24 mouse cellular contexts compared by ENCODE assay signal in genomic region chr14:75747960-75748359, GRCm38 (mm10). TPM values are rescaled to one million over a fixed set of nuclear protein-coding genes. Genes with fewer than 3 reads are reported as not detected.
DNase-seq lines count a peak whose midpoint lies in the region; ATAC-seq and TF ChIP-seq lines count a peak whose summit lies in the region.
"Had no signal": no experiment of that assay in that cellular context is flagged by ENCODE, and none has a peak within 500 bp of the region (broad histone marks: within the 10 kb centered on the region; RNA-seq: fewer than 3 reads in every experiment).

No protein-coding gene starts in this region.

- no peak for DNase-seq in frontal cortex, postnatal 14 days (ENCODE audit: low spot score in 2 of 2)
- DNase-seq in liver: no peak
- peak; percentile 19 for DNase-seq in midbrain, embryonic 11.5 days (ENCODE audit: low spot score, missing footprints)
- no peak for DNase-seq in midbrain, postnatal 0 days (ENCODE audit: low spot score)
- DNase-seq in spleen, postnatal 36 days (ENCODE audit: low spot score in 2 of 2): no peak
- DNase-seq in kidney, adult 11 months: no peak
- DNase-seq: adrenal gland, adult 8-10 months; adrenal gland, postnatal 25 days; cerebellum, adult 18-20 months; cerebellum, adult 9-10 months; cerebellum, postnatal 14 days; gastrocnemius, adult 2 months; gastrocnemius, postnatal 14 days had no signal

- H3K36me3 ChIP-seq in liver, embryonic 12.5 days: peaks cover 47% of the 10 kb centered on the region
- no peaks in the 10 kb centered on the region for H3K36me3 ChIP-seq in midbrain, embryonic 11.5 days (ENCODE audit: control insufficient read depth, insufficient read depth, low read length)
- peaks cover 16% of the 10 kb centered on the region for H3K36me3 ChIP-seq in midbrain, postnatal 0 days (ENCODE audit: insufficient read depth, low read length)

- no peak overlapping the region for H3K4me2 ChIP-seq in liver, embryonic 12.5 days
- H3K4me2 ChIP-seq in midbrain, embryonic 11.5 days: no peak overlapping the region
- H3K4me2 ChIP-seq in midbrain, postnatal 0 days (ENCODE audit: low read depth, low read length, poor library complexity, severe bottlenecking): no peak overlapping the region
- H3K4me2 ChIP-seq: embryonic facial prominence, embryonic 12.5 days; embryonic facial prominence, embryonic 15.5 days; forebrain, embryonic 12.5 days; forebrain, embryonic 15.5 days; heart, embryonic 11.5 days; hindbrain, embryonic 12.5 days; hindbrain, embryonic 15.5 days had no signal

- no peaks in the 10 kb centered on the region for H3K9me3 ChIP-seq in liver, embryonic 12.5 days (replicated peaks)
- no peaks in the 10 kb centered on the region for H3K9me3 ChIP-seq in midbrain, embryonic 11.5 days (ENCODE audit: control insufficient read depth, low read length)
- H3K9me3 ChIP-seq in midbrain, postnatal 0 days (ENCODE audit: low read length): no peaks in the 10 kb centered on the region
- H3K9me3 ChIP-seq: embryonic facial prominence, embryonic 12.5 days; embryonic facial prominence, embryonic 15.5 days; forebrain, embryonic 12.5 days; forebrain, embryonic 15.5 days; hindbrain, embryonic 12.5 days; hindbrain, embryonic 15.5 days had no signal

- no peak for TF ChIP-seq CTCF in midbrain, postnatal 0 days (IDR thresholded peaks at IDR 0.05)

- peak overlapping the region; percentile 76; the same call in 1 of the 2 replicates for H3K27ac ChIP-seq in liver, embryonic 12.5 days
- no peak overlapping the region for H3K27ac ChIP-seq in midbrain, embryonic 11.5 days (ENCODE audit: low read depth, low read length)
- H3K27ac ChIP-seq in midbrain, postnatal 0 days (ENCODE audit: low read depth, low read length): no peak overlapping the region
- H3K27ac ChIP-seq: embryonic facial prominence, embryonic 12.5 days; embryonic facial prominence, embryonic 15.5 days; forebrain, embryonic 12.5 days; forebrain, embryonic 15.5 days; gastrocnemius, adult 2 months; hindbrain, embryonic 12.5 days; hindbrain, embryonic 15.5 days had no signal

- no peak overlapping the region for H3K9ac ChIP-seq in liver, embryonic 12.5 days
- no peak overlapping the region for H3K9ac ChIP-seq in midbrain, embryonic 11.5 days (ENCODE audit: low read length)
- no peak overlapping the region for H3K9ac ChIP-seq in midbrain, postnatal 0 days (replicated peaks; ENCODE audit: low read length, poor library complexity, severe bottlenecking)
- H3K9ac ChIP-seq: embryonic facial prominence, embryonic 12.5 days; embryonic facial prominence, embryonic 15.5 days; forebrain, embryonic 12.5 days; forebrain, embryonic 15.5 days; hindbrain, embryonic 12.5 days; hindbrain, embryonic 15.5 days had no signal

- no peaks in the 10 kb centered on the region for H3K27me3 ChIP-seq in liver, embryonic 12.5 days (replicated peaks)
- H3K27me3 ChIP-seq in midbrain, embryonic 11.5 days (ENCODE audit: control insufficient read depth, insufficient read depth, low read length): no peaks in the 10 kb centered on the region
- H3K27me3 ChIP-seq in midbrain, postnatal 0 days (ENCODE audit: insufficient read depth, low read length): no peaks in the 10 kb centered on the region
- H3K27me3 ChIP-seq: embryonic facial prominence, embryonic 12.5 days; embryonic facial prominence, embryonic 15.5 days; forebrain, embryonic 12.5 days; forebrain, embryonic 15.5 days; hindbrain, embryonic 12.5 days; hindbrain, embryonic 15.5 days had no signal

- no peak overlapping the region for H3K4me3 ChIP-seq in liver, embryonic 12.5 days
- no peak overlapping the region for H3K4me3 ChIP-seq in midbrain, embryonic 11.5 days (ENCODE audit: low read depth, low read length)
- H3K4me3 ChIP-seq in midbrain, postnatal 0 days (ENCODE audit: low read depth, low read length): no peak overlapping the region
- H3K4me3 ChIP-seq: embryonic facial prominence, embryonic 12.5 days; embryonic facial prominence, embryonic 15.5 days; erythroblast, embryonic 14.5 days; forebrain, embryonic 12.5 days; forebrain, embryonic 15.5 days; gastrocnemius, adult 2 months; hindbrain, embryonic 12.5 days; hindbrain, embryonic 15.5 days had no signal

- peak; percentile 70 for ATAC-seq in frontal cortex, adult (ENCODE audit: low TSS enrichment)
- no peak for ATAC-seq in liver, embryonic 12.5 days
- ATAC-seq in midbrain, embryonic 11.5 days (ENCODE audit: low FRiP score): no peak
- ATAC-seq in midbrain, postnatal 0 days (ENCODE audit: low FRiP score): no peak
- ATAC-seq: activated CD4-positive, CD25-positive, alpha-beta regulatory T cell, adult 4 months; forebrain, embryonic 15.5 days had no signal

- peaks cover 56% of the 10 kb centered on the region for H3K4me1 ChIP-seq in liver, embryonic 12.5 days
- peaks cover 4% of the 10 kb centered on the region for H3K4me1 ChIP-seq in midbrain, embryonic 11.5 days (ENCODE audit: control insufficient read depth, insufficient read depth, low read length)
- peaks cover 15% of the 10 kb centered on the region for H3K4me1 ChIP-seq in midbrain, postnatal 0 days (ENCODE audit: insufficient read depth, low read length)

- WGBS in liver, embryonic 12.5 days (ENCODE audit: insufficient replicate concordance): 83% methylated on average over 2 of the region's 2 CpGs
- 94% methylated on average over 2 of the region's 2 CpGs for WGBS in midbrain, embryonic 11.5 days
- WGBS in midbrain, postnatal 0 days: 94% methylated on average over 2 of the region's 2 CpGs

RNA-seq across cellular contexts. Expression of gene Cog3, which starts 6.4 kb away (rescaled TPM):
- polyA plus RNA-seq in liver, embryonic 12.5 days (2016; fragmentation: Nextera tagmentation; extraction: Ambion mirVana): 11.7 and 12.1 TPM in 2 replicates
- 23.3 and 27.5 TPM in 2 replicates for polyA plus RNA-seq in midbrain, embryonic 11.5 days (2014; fragmentation: Nextera tagmentation; extraction: Ambion mirVana)
- total RNA-seq in midbrain, postnatal 0 days (2014; rRNA removed): 19.3 and 26.3 TPM in 2 replicates
- polyA plus RNA-seq in midbrain, postnatal 0 days (2015; fragmentation: Nextera tagmentation; extraction: Ambion mirVana): 12.6 and 12.9 TPM in 2 replicates

RNA-seq across cellular contexts. Expression of gene Slc25a30, which starts 38.9 kb away (rescaled TPM):
- 3.0 and 3.3 TPM in 2 replicates for polyA plus RNA-seq in liver, embryonic 12.5 days (2016; fragmentation: Nextera tagmentation; extraction: Ambion mirVana)
- 7.0 and 8.8 TPM in 2 replicates for polyA plus RNA-seq in midbrain, embryonic 11.5 days (2014; fragmentation: Nextera tagmentation; extraction: Ambion mirVana)
- 9.6 and 17.1 TPM in 2 replicates for total RNA-seq in midbrain, postnatal 0 days (2014; rRNA removed)
- 6.2 and 6.5 TPM in 2 replicates for polyA plus RNA-seq in midbrain, postnatal 0 days (2015; fragmentation: Nextera tagmentation; extraction: Ambion mirVana)
